Mouse (Mus musculus): ENCODE measurements around the gene Me1.

Gene Me1

GRCm38 (mm10) chr9:86695818-86696261, at the start of gene Me1:
Me1 (minus strand) TSS chr9:86695953.
- DNase-seq = peak; percentile 22 to 34

DNA sequence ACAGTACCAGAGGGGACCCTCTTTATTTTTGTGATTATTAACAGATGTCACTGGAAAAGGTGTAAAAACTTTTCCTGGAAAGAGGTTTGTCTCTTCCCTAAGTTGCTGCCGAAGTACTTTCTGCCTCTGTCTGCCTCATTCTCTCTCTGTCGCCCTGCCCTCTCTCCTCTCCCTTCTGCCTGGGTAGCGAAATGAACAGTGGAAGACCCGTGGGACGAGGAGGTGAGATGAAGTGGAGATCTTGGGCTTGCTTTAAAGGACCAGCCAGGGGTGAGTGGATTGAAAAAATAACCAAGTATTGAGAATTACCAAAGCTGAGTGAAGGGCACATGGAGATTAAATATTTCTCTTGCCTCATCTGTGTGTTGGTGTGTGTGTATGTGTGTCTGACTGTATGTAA, 48.3 kb upstream of the Me1 start:
- DNase-seq = no peak

DNA sequence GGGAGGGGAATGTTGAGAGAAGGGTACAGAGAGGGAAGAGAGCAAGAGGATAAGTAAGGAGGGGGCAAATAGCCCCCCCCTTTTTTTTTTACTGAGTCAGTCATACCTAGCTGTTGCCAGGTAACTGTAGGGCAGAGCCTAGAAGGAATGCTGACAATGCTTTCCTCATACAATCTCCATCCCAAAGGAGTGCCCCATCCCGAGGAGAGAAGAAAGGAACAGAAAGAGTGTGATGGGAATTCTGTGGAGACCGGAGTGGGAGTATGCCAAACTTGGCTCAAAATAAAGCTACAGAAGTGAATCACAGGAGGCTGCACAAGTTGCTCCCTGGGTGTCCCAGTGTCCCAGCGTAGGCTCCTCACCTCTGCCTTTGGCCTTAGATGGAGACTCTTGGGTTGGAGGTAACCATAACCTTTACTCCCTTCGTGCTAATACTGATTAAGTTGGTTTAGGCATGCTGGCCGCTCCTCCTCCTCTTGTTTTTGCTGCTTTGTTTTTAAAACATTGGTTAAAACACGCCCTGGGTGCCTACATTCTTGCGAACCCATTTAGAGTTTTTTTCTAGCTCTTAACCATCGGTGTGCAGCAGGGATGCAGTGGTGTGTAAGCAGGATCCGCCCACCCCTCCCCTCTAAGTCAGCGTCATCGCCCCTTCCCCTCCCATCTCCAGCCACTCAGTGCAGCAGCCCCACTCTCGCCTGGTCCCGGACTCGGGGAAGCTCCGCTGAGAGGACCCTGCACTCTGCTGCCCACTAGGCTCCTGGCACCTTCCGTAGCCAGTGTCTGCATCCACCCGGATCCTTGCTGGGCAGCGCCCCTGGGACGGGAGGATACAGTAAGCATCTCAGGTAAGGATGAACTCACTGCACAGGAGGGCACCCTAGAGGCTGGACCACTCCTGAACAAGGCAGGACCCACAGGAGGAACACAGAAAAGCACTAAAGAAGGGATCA, 47.5 kb upstream of the Me1 start, which contains the start of gene Prss35:
Gene Prss35 (plus strand): TSS at position 691 of the 953 bp plus-strand sequence.
- DNase-seq = no peak

- DNase-seq = no peak
Observed at GRCm38 (mm10) chr9:86739971-86740370, 44.2 kb upstream of the Me1 start.

- DNase-seq = no peak
Observed at GRCm38 (mm10) chr9:86738801-86739200, 43.0 kb upstream of the Me1 start.

GRCm38 (mm10) chr9:86738067-86738466, 42.3 kb upstream of the Me1 start:
- no peak for DNase-seq

GRCm38 (mm10) chr9:86736991-86737390, 41.2 kb upstream of the Me1 start:
- DNase-seq = no peak

DNA sequence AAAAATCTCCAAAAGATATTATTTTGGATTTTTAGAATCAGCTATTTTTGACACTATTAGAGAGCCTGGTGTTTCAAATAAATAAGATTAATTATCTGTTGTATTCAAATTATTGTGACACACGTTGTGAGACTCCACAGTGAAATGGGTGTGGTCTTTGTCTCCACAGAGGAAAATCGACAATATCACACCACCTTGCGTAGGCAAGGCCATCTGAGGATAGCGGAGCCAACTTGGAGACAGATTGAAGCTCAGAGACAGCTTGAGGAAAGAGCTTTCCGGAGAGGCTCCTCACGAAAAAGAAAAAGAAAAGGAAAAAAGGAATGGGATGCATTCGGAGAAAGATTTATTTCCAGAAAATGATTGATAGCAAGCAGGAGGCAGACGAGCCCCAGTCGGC, 39.0 kb upstream of the Me1 start:
- DNase-seq = no peak

DNA sequence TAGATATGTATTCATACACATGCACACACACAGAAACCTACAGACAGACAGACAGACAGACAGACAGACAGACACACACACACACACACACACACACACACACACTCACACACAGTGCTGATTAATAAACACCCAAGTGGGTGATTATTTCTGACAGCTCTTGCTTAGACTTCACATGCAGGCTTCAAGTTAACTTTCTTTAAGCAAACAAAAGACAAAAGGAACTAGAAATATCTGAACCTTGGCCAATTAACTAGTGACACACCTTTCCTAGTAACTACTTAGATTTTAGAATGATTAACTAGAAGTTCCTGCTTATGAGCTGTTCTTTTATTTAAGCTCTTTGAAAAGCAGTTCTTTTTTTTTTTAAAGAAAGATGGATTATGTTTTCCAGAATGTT, 38.6 kb upstream of the Me1 start:
- DNase-seq = no peak

DNA sequence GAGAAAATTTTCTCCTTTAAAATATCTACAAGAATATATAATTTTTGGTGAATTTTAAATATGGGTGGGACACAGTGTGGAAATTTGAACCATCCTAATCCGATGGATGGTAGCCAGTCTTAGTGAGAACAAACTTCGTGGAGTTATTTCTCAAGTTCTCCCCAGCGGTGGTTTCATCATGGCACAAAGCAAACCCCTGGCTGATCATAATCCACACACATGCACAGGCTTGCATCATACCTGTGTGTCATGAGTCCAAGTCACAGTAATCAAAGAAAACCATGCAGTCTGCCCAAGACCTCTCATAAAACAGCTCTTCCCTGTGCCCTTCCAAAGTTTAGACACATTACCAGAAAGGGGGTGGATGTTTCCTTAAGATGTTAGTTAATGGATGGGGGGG, 34.1 kb upstream of the Me1 start:
- DNase-seq = no peak

DNA sequence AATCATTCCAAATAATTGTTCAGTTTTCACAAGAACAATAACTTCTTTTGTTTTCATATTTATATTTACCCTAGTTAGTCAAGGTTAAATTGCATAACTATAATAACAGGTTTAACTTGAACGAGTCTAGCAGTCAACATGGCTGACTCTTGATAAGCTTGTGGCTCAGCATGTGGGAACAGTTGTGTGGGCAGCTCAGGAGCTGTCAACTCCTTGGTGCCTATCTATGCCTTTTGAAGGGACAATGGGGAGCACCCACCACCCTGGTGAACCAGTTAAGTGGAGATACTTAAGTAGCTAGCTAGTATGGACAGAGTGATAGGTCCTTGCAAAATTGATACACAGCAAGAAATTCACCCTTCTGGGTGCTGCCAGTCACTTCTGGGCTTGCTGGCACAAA, 33.3 kb upstream of the Me1 start:
- no peak for DNase-seq

DNA sequence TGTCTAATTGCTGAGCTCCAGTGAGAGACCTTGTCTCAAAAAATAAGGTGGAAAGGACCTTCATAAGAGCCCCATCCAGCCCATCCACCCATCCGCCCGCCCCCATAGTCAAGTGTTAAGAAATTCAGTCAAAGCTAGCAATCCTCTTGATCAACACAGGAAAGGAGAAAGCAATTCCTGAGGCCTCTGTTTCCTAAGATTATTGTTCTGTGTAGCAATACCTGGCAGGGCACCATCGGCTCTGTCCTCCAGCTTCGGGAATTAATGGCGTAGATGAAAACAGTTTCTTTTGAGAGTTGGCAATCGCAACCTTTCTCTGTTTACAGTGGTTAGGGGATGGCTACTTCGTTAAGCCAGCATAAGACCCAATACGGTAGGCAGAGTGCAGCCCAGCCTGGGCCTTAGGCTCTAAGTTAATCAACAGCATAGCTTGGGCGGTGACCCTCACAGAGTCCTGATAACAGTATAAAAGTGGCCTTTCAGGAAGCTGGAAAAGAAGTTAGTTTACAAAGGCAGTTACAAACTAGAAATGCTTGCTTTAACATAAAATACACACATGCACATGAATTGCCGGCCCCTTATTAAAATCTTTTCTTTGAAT, 32.6 kb upstream of the Me1 start:
- no peak for DNase-seq

DNA sequence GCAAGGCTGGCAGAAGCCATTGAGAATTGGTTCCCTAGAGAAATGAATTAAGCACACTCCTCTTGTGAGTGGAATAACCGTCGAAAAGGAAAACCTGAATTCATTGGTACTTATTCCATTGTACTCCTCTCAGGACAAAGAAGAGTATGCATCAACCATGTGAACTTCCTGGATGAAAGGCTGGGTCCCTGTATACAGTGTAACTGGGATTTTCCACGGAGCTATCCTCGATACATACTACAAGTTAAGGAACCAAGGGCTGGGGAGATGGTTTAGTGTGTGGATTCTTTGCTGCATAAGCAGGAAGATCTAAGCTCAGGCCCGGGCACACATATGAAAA, 30.6 kb upstream of the Me1 start:
- DNase-seq = no peak

- no peak for DNase-seq
Observed at GRCm38 (mm10) chr9:86725604-86726380, 30.0 kb upstream of the Me1 start.

- no peak for DNase-seq
Observed at GRCm38 (mm10) chr9:86725066-86725465, 29.3 kb upstream of the Me1 start.

GRCm38 (mm10) chr9:86720794-86721193, 25.0 kb upstream of the Me1 start:
- DNase-seq = no peak

DNA sequence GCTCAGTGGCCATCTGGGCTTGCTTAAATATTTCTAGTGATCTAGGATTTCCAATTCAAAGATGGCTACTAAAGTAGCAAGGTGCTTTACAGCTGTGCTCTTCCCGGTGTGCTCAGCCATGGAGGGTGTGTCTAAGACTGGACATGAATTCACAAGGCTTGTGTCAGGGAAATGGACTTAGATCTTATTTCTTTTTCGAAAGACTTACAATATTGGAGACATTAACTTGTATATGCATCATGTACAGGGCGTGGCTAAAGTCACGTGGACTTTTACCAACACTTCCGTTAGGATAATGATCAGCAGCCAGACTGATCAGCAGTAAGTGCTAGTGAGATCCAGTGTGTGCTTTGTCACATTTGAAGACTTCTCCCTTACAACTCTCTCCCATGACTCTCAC, 24.5 kb upstream of the Me1 start:
- DNase-seq = no peak

- no peak for DNase-seq
Observed at GRCm38 (mm10) chr9:86717119-86717518, 21.4 kb upstream of the Me1 start.

- no peak for DNase-seq
Observed at GRCm38 (mm10) chr9:86716540-86716939, 20.8 kb upstream of the Me1 start.

DNA sequence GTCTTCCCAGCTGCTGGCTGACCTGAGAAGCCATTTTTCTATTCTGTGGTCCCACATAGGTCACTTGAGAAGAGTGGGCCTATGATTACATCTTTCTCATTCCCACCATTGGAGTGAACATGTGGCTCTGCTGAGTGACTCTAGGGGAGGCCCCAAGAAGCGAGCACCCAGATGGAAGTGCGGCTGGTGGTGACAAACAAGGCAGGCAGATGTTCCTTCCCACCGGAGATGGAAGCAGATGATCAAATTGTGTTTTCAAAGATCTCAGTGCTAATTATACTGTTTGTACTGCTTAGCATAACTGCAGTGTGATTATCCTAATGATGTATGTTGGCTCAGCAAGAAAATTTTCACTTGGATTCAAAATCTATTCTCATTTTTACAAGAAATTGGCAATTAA, 18.3 kb upstream of the Me1 start:
- DNase-seq = no peak

GRCm38 (mm10) chr9:86712648-86713047, 16.9 kb upstream of the Me1 start:
- DNase-seq = no peak

GRCm38 (mm10) chr9:86710091-86710634, 14.4 kb upstream of the Me1 start:
- DNase-seq = no peak

DNA sequence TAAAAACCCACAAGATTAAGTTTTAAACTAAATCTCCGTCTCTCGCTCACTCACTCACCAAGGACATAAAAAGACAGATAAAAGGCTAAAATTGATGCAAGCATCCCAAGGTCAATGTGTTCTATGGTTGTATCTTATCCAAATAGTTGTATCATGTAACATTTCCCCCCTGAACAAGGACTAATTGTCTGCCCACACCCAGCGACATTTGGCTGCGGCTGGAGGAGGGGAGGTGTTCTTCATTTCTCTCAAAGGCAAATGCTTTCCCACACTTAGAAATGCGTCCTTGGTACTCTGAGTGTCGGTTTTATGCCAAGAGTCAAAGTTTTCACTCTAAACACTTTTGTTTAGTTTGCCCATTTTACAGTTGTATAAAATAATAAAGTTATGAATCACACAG, 13.2 kb upstream of the Me1 start:
- no peak for DNase-seq

Data from cerebellum, adult 18-20 months (tissue).